Mouse (Mus musculus) left cerebral cortex, adult 2 months (tissue): ENCODE data around the gene 5730455P16Rik. TPM values are rescaled to one million over a fixed set of nuclear protein-coding genes. Genes with fewer than 3 reads are reported as not detected.

Experiments
- DNase-seq, 2 experiments: peaks; one replicate each; pipeline ENCODE4 v3.0.0; 2021 to 2022; ENCODE audit warnings: low spot score in 2 of 2, mixed read lengths in 1 of 2; ENCODE audit errors: extremely low spot score in 1 of 2
- H3K27ac ChIP-seq: fragments of 200-600 bp; 2 replicates; pipeline ENCODE4 v1.8.1; 2022
- H3K4me3 ChIP-seq: fragments of 200-600 bp; 2 replicates; pipeline ENCODE4 v1.8.1; 2022
- CTCF ChIP-seq: fragments of 200-600 bp; IDR thresholded peaks from 2 replicates; pipeline ENCODE4 v1.8.1; 2022; ENCODE audit warnings: antibody characterized with exemption, mild to moderate bottlenecking, moderate library complexity
- intact Hi-C: fragments of 180-260 bp; cut with DNase I; formaldehyde crosslinking; loops from one replicate; pipeline ENCODE4 v1.15.1; 2025
- total RNA-seq, 2 experiments: library from RNA; stranded (reverse); gene quantifications; 2 replicates each; pipeline ENCODE4 v1.2.3; 2021

5730455P16Rik gene
- total RNA-seq, 2 experiments from 2014 or later = 47.8 to 51.7 TPM

- no peak for DNase-seq
- intact Hi-C loops = no loop called here
- H3K4me3 ChIP-seq = no peak overlapping the region
- TF ChIP-seq CTCF = peak; percentile 16
- H3K27ac ChIP-seq = no peak overlapping the region
Observed at GRCm38 (mm10) chr11:80368949-80369348, 8.9 kb downstream of the 5730455P16Rik start.

GRCm38 (mm10) chr11:80354832-80355231, 23.0 kb downstream of the 5730455P16Rik start:
- no peak for DNase-seq
- TF ChIP-seq CTCF = peak; percentile 35
- intact Hi-C loops = loop anchor here (5.0 kb wide), 1 partner anchor 53 kb away; the partner anchor contains the start of gene Rhbdl3
- H3K27ac ChIP-seq = no peak overlapping the region
- no peak overlapping the region for H3K4me3 ChIP-seq

- Histone ChIP-seq H3K4me3 (no peak overlapping the region), H3K27ac (no peak overlapping the region)
- TF ChIP-seq CTCF = peak; percentile 97
- intact Hi-C loops = loop anchor here (1.0 to 5.0 kb wide), 2 partner anchors 50 to 65 kb away; partner anchors contain the start of gene Rhbdl3
- peak; percentile 82 to 89 for DNase-seq
Observed at GRCm38 (mm10) chr11:80351832-80352430, 25.9 kb downstream of the 5730455P16Rik start.

GRCm38 (mm10) chr11:80342482-80342881, 35.4 kb downstream of the 5730455P16Rik start:
- TF ChIP-seq CTCF = no peak
- intact Hi-C loops = no loop called here
- DNase-seq = no peak
- no peak overlapping the region for H3K4me3 ChIP-seq
- no peak overlapping the region for H3K27ac ChIP-seq

- Histone ChIP-seq H3K4me3 (no peak overlapping the region), H3K27ac (no peak overlapping the region)
- no peak for TF ChIP-seq CTCF
- DNase-seq = no peak
- intact Hi-C loops = no loop called here
Observed at GRCm38 (mm10) chr11:80336351-80336730, 41.5 kb downstream of the 5730455P16Rik start.

- no peak overlapping the region for H3K27ac ChIP-seq
- H3K4me3 ChIP-seq = no peak overlapping the region
- intact Hi-C loops = no loop called here
- TF ChIP-seq CTCF = no peak
- no peak for DNase-seq
Observed at GRCm38 (mm10) chr11:80335609-80336350, 42.1 kb downstream of the 5730455P16Rik start.

GRCm38 (mm10) chr11:80332709-80333400, 45.0 kb downstream of the 5730455P16Rik start:
- no peak for TF ChIP-seq CTCF
- intact Hi-C loops = no loop called here
- DNase-seq = peak in 1 of 2 experiments; percentile 32
- Histone ChIP-seq H3K4me3 (no peak overlapping the region), H3K27ac (no peak overlapping the region)

GRCm38 (mm10) chr11:80324636-80325035, 53.2 kb downstream of the 5730455P16Rik start:
- intact Hi-C loops = no loop called here

GRCm38 (mm10) chr11:80323255-80323654, 54.6 kb downstream of the 5730455P16Rik start:
- intact Hi-C loops = no loop called here
- Histone ChIP-seq H3K27ac (no peak overlapping the region), H3K4me3 (no peak overlapping the region)
- TF ChIP-seq CTCF = no peak
- DNase-seq = no peak

More at GRCm38 (mm10) chr11:80324636-80325035, 53.2 kb downstream of the 5730455P16Rik start:
- Histone ChIP-seq H3K27ac (no peak overlapping the region), H3K4me3 (no peak overlapping the region)
- TF ChIP-seq CTCF = no peak
- DNase-seq = no peak

GRCm38 (mm10) chr11:80315743-80316639, 61.8 kb downstream of the 5730455P16Rik start:
- Histone ChIP-seq H3K4me3 (no peak overlapping the region), H3K27ac (no peak overlapping the region)
- intact Hi-C loops = no loop called here
- TF ChIP-seq CTCF = no peak
- DNase-seq = no peak

GRCm38 (mm10) chr11:80313944-80314343, 63.9 kb downstream of the 5730455P16Rik start:
- Histone ChIP-seq H3K4me3 (no peak overlapping the region), H3K27ac (no peak overlapping the region)
- intact Hi-C loops = no loop called here
- DNase-seq = no peak
- TF ChIP-seq CTCF = no peak
